Mouse (Mus musculus) E14TG2a.4 (cell line): ENCODE results near the gene Btbd35f12.
"Not testable (repeated sequence)": the region's sequence is repeated elsewhere in the genome, so short reads cannot be mapped to it uniquely, and the experiment has no call there.

ENCODE experiments used
- H3K27me3 ChIP-seq: 2 replicates; pipeline ENCODE4 v1.6.1; 2014; ENCODE audit warnings: low read length, control low read depth; ENCODE audit not compliant: insufficient read depth
- H3K36me3 ChIP-seq: 2 replicates; pipeline ENCODE4 v1.6.1; 2014; ENCODE audit warnings: low read length, control low read depth; ENCODE audit not compliant: insufficient read depth
- H3K4me1 ChIP-seq: replicated peaks from 2 replicates; pipeline ENCODE4 v1.6.1; 2014; ENCODE audit warnings: low read depth, low read length, control low read depth
- H3K4me3 ChIP-seq: replicated peaks from 2 replicates; pipeline ENCODE4 v1.5.1; 2014; ENCODE audit warnings: mild to moderate bottlenecking, low read length
- H3K9me3 ChIP-seq: 2 replicates; pipeline ENCODE4 v1.6.1; 2014; ENCODE audit warnings: low read length, control low read depth

Btbd35f12 gene

GRCm38 (mm10) chrX:33313079-33313478 is at the start of gene Btbd35f12:
Btbd35f12 (plus strand) TSS chrX:33313379.
- H3K4me3 ChIP-seq, H3K9me3 ChIP-seq, H3K4me1 ChIP-seq, H3K36me3 ChIP-seq, H3K27me3 ChIP-seq: not testable (repeated sequence)

GRCm38 (mm10) chrX:33353254-33353653 is 40.1 kb downstream of the Btbd35f12 start:
- not testable (repeated sequence) for H3K4me3 ChIP-seq, H3K36me3 ChIP-seq
- H3K9me3 ChIP-seq, result peaks cover 12% of the 10 kb centered on the region

More at GRCm38 (mm10) chrX:33353254-33353653, 40.1 kb downstream of the Btbd35f12 start:
- H3K27me3 ChIP-seq, H3K4me1 ChIP-seq: not testable (repeated sequence)
